Mouse (Mus musculus) limb, embryonic 12.5 days (tissue): ENCODE measurements around the gene Cadm1. TPM values are rescaled to one million over a fixed set of nuclear protein-coding genes. Genes with fewer than 3 reads are reported as not detected.
A peak's percentile ranks its signal among the peaks of the same experiment; 100 is the strongest.

Source experiments
- ATAC-seq: fragments of 200-750 bp; cut with Nextera tagmentation; 2 replicates; pipeline ENCODE4 v1.8.0; 2017; ENCODE audit warnings: low read depth, moderate TSS enrichment; ENCODE audit not compliant: insufficient number of reproducible peaks, insufficient read depth, low FRiP score, low TSS enrichment
- H3K27ac ChIP-seq: fragments of 300-500 bp; sonication (generic); 2 replicates; pipeline ENCODE4 v1.5.1; 2016; ENCODE audit warnings: mild to moderate bottlenecking, moderate library complexity
- H3K27me3 ChIP-seq: fragments of 300-500 bp; sonication (generic); 2 replicates; pipeline ENCODE4 v1.6.1; 2016; ENCODE audit warnings: mild to moderate bottlenecking, moderate library complexity
- H3K36me3 ChIP-seq: fragments of 300-500 bp; sonication (generic); 2 replicates; pipeline ENCODE4 v1.6.1; 2016; ENCODE audit warnings: mild to moderate bottlenecking, moderate library complexity
- H3K4me1 ChIP-seq: fragments of 300-500 bp; sonication (generic); replicated peaks from 2 replicates; pipeline ENCODE4 v1.6.1; 2016
- H3K4me2 ChIP-seq: fragments of 300-500 bp; sonication (generic); 2 replicates; pipeline ENCODE4 v1.6.1; 2016; ENCODE audit warnings: mild to moderate bottlenecking, moderate library complexity
- H3K4me3 ChIP-seq: fragments of 300-500 bp; sonication (generic); replicated peaks from 2 replicates; pipeline ENCODE4 v1.5.1; 2016; ENCODE audit warnings: mild to moderate bottlenecking
- H3K9ac ChIP-seq: fragments of 300-500 bp; sonication (generic); replicated peaks from 2 replicates; pipeline ENCODE4 v1.6.1; 2016; ENCODE audit warnings: mild to moderate bottlenecking, moderate library complexity
- H3K9me3 ChIP-seq: fragments of 300-500 bp; sonication (generic); 2 replicates; pipeline ENCODE4 v1.6.1; 2016; ENCODE audit warnings: mild to moderate bottlenecking, moderate library complexity
- WGBS: fragments of 180-500 bp; shearing (Covaris S2); methylation state at CpG from one replicate; pipeline ENCODE4 v1.1.7; 2016; 5-methylcytosine and 5-hydroxymethylcytosine counted together
- polyA plus RNA-seq: library from polyadenylated mRNA; unstranded; fragments of >200 nt; fragmentation: Nextera tagmentation; extraction: Ambion mirVana; gene quantifications from 2 replicates; pipeline ENCODE4 v1.2.1, GENCODE M21; 2016

Gene Cadm1
- polyA plus RNA-seq, 1 experiment from 2014 or later, result 46.6 TPM

DNA sequence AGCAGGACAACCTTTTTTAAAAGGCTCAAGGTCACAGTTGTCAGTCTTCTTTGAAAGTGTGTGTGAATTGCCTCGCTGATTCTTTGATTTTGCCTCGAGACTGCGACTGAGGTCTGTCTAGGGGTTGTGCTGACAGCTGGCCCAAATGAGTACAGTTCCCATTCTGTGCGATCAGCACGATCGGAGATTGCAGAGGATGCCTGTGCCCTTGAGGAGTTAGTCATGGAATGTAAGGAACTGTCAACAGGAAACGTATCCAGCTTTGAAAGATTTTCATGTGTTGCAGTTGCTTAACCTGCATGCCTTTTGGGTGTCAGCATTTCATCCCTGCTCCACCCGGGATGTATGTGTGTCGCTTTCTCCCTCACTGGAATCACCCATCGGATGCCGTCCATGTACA lies 141.6 kb downstream of the Cadm1 start:
- Histone ChIP-seq H3K9ac (no peak overlapping the region), H3K4me1 (peaks cover 40% of the 10 kb centered on the region), H3K27ac (no peak overlapping the region), H3K4me2 (no peak overlapping the region), H3K36me3 (no peaks in the 10 kb centered on the region), H3K27me3 (no peaks in the 10 kb centered on the region), H3K9me3 (no peaks in the 10 kb centered on the region), H3K4me3 (no peak overlapping the region)
- WGBS, result 61% methylated on average over 11 of the region's 11 CpGs
- ATAC-seq, result no peak

DNA sequence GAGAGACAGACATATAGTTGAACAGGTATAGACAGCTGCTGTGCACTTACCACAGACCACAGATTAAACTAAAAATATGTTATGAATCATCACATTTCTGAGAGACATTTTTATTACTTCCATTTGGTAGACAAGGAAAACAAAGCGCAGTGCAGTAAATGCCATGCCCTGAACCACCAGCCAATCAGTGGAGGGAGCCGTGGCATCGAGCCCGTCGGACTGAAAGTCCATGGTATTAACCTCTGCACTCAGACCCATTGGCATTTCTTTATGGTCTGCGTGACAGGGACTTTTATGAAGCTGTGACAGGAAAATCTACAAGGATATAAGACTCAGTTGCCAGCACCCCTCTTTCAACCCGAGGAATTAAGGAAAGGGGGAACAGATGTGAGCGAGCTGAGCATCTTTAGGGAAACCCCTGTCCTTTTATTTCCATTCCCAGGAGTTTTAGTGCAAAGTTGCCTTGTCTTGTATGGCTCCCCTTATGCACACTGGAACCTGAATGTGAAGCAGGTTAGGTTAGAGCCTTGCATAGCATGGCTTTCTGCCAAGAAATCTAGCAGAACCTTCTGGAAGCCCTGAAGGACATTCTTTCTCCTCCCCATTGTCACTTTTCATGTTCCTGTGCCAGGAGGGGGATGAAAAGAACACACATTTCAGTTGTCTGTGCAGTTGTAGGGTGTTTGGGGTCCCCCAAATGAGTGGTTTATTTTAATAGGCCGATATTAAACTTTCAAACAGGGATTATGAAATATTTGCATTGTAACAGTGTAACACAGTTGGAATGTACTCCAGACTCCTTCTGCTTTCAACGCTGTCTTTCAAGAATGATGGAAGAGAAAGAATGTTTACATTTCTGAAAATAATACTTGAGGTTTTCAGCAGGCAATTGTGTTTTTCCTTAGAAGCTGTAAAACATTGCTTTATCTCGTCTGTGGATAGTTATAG lies 145.1 kb downstream of the Cadm1 start:
- Histone ChIP-seq H3K27ac (peak overlapping the region; percentile 60; the same call in 1 of the 2 replicates), H3K9me3 (no peaks in the 10 kb centered on the region), H3K27me3 (no peaks in the 10 kb centered on the region), H3K9ac (no peak overlapping the region), H3K36me3 (no peaks in the 10 kb centered on the region), H3K4me3 (no peak overlapping the region), H3K4me1 (peaks cover 40% of the 10 kb centered on the region), H3K4me2 (no peak overlapping the region)
- 61% methylated on average over 11 of the region's 11 CpGs for WGBS
- no peak for ATAC-seq

DNA sequence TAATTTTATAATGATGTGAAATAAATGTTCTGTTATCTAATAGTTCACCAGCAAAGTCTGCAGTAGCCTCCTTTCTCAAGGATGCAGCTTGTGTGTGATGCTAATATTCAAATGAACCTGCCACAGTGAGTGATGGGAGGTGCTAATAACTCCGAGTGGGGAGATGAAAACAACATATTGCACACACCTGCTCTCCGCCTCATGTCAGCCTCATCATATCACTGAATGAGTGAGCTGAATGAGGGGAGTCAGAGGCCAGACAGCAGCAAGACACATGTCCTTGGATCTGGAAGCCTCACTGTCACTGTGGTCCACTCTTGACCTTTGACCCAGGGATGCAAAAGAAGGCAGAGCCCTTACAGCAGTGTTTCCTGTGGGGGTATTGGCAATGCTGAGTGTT lies 156.9 kb downstream of the Cadm1 start:
- peaks cover 4% of the 10 kb centered on the region; the same call in 1 of the 2 replicates for H3K27me3 ChIP-seq
- no peak overlapping the region for H3K4me3 ChIP-seq
- no peak overlapping the region for H3K4me2 ChIP-seq
- ATAC-seq, result no peak
- H3K9me3 ChIP-seq, result no peaks in the 10 kb centered on the region
- no peak overlapping the region for H3K27ac ChIP-seq
- no peaks in the 10 kb centered on the region for H3K36me3 ChIP-seq
- 86% methylated on average over 2 of the region's 2 CpGs for WGBS
- H3K9ac ChIP-seq, result no peak overlapping the region
- H3K4me1 ChIP-seq, result peaks cover 40% of the 10 kb centered on the region

DNA sequence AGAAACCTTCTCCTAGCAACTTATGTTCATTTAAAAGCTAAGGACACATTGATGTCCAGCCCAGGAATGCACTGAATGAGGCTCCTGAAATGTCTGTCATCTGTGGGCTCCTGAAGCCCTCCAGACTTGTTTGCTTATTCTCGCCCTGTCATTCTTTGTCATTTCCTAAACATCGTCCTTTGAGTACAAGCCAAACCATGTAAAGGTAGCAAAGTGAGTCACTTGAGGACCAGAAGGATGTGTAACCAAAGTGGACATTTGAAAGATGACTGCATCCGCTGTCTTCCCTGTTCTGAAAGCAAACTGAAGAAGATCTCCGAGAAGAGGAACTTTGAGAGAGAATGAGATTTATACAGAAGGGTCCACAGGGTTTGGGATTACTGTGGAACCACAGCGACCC lies 157.6 kb downstream of the Cadm1 start:
- Histone ChIP-seq H3K4me2 (no peak overlapping the region), H3K9me3 (no peaks in the 10 kb centered on the region), H3K4me3 (no peak overlapping the region), H3K27ac (no peak overlapping the region), H3K9ac (no peak overlapping the region), H3K4me1 (peaks cover 33% of the 10 kb centered on the region), H3K36me3 (no peaks in the 10 kb centered on the region), H3K27me3 (peaks cover 4% of the 10 kb centered on the region; the same call in 1 of the 2 replicates)
- WGBS, result 93% methylated on average over 5 of the region's 5 CpGs
- no peak for ATAC-seq

DNA sequence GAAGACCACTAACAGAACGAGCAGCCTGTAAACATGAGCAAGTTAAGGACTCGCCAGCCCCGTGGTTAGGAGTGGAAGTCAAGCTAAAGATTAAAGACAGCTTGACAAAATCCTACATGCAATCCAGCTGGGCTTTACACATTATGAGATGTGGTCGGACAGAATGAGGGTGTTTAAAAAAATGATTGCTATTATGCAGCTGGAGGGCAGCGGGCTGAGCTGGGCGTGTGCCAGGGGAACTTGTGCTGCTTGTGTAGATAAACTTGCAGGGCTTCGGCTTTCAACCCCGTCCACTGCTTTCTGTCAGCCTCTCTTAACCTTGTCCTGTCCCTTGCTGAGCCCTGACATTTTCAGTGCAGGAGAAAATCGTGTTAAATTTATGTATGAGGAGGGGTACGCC lies 158.3 kb downstream of the Cadm1 start:
- 24% methylated on average over 10 of the region's 10 CpGs for WGBS
- Histone ChIP-seq H3K4me1 (peaks cover 27% of the 10 kb centered on the region), H3K9me3 (no peaks in the 10 kb centered on the region), H3K9ac (no peak overlapping the region), H3K4me3 (no peak overlapping the region), H3K36me3 (no peaks in the 10 kb centered on the region), H3K4me2 (peak overlapping the region; percentile 31), H3K27me3 (peaks cover 4% of the 10 kb centered on the region; the same call in 1 of the 2 replicates), H3K27ac (peak overlapping the region; percentile 42; the same call in 1 of the 2 replicates)
- ATAC-seq, result no peak

DNA sequence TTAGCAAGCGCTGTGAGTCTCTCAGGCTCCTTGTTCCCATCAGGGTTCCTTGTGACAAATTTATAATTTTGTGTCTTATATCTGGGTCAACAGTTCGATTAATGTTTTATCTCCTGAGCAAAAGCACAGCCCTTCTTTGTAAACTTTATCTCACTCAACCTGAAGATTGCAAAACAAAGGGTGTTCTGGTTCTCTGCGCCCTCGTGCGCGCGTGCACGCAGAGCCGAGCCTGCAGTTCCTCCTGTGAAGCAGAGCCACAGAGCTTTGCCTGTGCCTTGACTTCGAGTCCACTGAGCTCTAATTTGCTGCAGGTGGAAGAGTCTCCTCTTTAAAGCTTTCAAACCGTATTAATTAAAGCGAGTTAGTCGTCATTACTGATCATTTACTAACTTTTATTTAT lies 162.9 kb downstream of the Cadm1 start:
- no peaks in the 10 kb centered on the region for H3K9me3 ChIP-seq
- no peak overlapping the region for H3K27ac ChIP-seq
- H3K36me3 ChIP-seq, result no peaks in the 10 kb centered on the region
- H3K9ac ChIP-seq, result no peak overlapping the region
- H3K27me3 ChIP-seq, result peaks cover 4% of the 10 kb centered on the region; the same call in 1 of the 2 replicates
- H3K4me3 ChIP-seq, result no peak overlapping the region
- no peak for ATAC-seq
- peaks cover 12% of the 10 kb centered on the region for H3K4me1 ChIP-seq
- WGBS, result 42% methylated on average over 13 of the region's 13 CpGs
- H3K4me2 ChIP-seq, result no peak overlapping the region

DNA sequence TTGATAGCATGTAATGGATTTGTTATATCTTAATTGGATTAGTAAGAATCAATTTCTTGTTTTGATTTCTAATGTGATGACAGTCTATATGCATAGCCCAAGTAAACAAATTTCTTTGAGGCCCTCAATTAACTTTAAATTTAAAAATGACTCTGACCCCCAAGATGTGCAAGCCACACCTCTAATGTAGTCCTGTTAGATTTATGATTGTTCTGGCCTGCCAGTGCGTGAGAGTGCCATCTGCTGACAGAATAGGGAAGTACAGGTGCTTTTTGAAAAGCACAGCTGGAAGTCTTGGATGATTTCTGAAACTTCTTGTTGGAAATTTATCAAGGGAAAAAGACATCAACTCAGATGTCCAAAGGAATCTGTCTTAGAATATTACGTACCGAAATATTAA lies 169.1 kb downstream of the Cadm1 start:
- H3K4me3 ChIP-seq, result no peak overlapping the region
- no peak overlapping the region for H3K4me2 ChIP-seq
- H3K36me3 ChIP-seq, result no peaks in the 10 kb centered on the region
- H3K27me3 ChIP-seq, result peaks cover 3% of the 10 kb centered on the region; the same call in 1 of the 2 replicates
- no peak overlapping the region for H3K27ac ChIP-seq
- H3K4me1 ChIP-seq, result no peaks in the 10 kb centered on the region
- no peaks in the 10 kb centered on the region for H3K9me3 ChIP-seq
- H3K9ac ChIP-seq, result no peak overlapping the region
- no peak for ATAC-seq
- WGBS, result 50% methylated on average over 3 of the region's 3 CpGs

DNA sequence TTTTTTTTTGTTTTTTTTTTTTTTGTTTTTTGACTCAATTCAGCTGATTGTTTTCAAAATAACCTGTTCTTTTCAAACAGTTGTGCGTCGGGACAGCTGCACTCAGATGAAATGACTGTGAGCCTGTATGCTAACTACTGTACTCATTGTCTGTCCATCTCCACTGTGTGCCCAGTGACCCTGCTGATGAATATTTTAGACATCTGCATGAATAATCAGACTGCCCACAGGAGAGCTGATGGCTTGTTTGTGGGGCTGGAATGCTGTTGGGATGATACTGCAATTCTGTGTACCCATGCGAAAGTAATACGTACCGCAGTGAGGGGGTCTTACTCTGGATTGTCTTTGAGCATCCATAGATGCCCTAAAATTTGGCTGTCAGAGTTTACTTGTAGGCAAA lies 170.0 kb downstream of the Cadm1 start:
- WGBS, result 99% methylated on average over 5 of the region's 5 CpGs
- Histone ChIP-seq H3K9me3 (no peaks in the 10 kb centered on the region), H3K36me3 (no peaks in the 10 kb centered on the region), H3K4me1 (no peaks in the 10 kb centered on the region), H3K27ac (no peak overlapping the region), H3K4me2 (no peak overlapping the region), H3K27me3 (peaks cover 3% of the 10 kb centered on the region; the same call in 1 of the 2 replicates), H3K4me3 (no peak overlapping the region), H3K9ac (no peak overlapping the region)
- ATAC-seq, result no peak

DNA sequence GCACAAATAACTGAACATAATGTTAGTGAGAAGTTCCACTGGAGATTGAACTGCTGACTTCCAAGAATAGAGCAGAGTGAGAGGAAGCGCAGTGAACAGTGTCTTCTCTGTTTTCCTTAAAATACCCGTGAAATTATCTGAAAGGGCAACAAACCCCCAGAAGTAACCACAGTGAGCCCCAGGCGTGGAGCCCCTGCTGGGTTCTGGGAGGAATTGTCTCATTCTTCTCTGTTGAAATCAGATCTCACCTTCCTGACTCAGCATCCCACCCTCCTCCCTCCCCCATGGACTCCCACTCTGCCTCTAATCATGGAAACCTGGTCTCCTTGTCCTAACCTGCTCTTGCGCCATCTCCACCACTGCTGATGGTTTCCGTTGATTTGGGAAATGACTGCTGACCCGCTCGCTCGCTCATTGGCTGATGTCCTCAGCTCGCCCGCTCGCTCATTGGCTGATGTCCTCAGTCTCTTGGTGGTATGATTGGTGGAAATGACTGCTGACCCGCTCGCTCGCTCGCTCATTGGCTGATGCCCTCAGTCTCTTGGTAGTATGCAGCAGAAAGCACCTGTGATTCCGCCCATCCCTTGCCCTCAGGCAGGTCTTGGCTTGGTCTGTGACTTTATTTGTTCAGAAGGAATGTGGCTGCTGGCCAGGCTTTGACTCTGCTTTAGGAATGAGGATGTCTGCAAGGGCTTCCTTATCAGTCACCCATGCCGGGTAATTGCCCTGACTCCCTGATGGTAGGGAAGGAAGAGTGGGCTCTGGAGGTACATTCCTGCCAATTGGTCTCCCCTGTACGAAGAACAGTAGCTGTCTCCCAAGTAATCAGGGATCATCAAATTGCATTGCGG lies 173.3 kb downstream of the Cadm1 start:
- Histone ChIP-seq H3K4me3 (no peak overlapping the region), H3K9me3 (no peaks in the 10 kb centered on the region), H3K27ac (no peak overlapping the region), H3K27me3 (peaks cover 5% of the 10 kb centered on the region; the same call in 1 of the 2 replicates), H3K4me2 (no peak overlapping the region), H3K36me3 (no peaks in the 10 kb centered on the region), H3K4me1 (peaks cover 6% of the 10 kb centered on the region; the same call in 1 of the 2 replicates), H3K9ac (no peak overlapping the region)
- ATAC-seq, result no peak
- 92% methylated on average over 19 of the region's 19 CpGs for WGBS

DNA sequence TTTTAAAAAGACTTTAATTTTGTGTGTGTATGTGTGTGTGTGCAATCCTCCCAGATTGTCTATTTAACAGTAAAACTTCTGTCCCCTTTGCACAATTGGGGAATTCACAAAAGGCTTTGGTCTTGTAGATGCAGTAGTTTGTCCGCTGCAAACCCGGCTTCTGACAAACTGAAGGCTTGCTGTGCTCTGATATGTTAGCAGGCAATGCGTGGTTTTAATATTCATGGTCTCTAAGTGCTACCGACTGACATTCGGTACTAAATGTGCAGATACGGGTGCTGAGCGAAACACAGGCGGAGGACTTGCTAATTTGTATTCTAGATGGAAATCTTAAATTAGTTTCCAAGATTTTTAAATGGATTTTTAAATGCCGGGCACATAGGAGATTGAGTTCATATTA lies 176.4 kb downstream of the Cadm1 start:
- Histone ChIP-seq H3K4me1 (peaks cover 6% of the 10 kb centered on the region; the same call in 1 of the 2 replicates), H3K4me2 (no peak overlapping the region), H3K27me3 (peaks cover 2% of the 10 kb centered on the region; the same call in 1 of the 2 replicates), H3K9me3 (peaks cover 5% of the 10 kb centered on the region; the same call in 1 of the 2 replicates), H3K4me3 (no peak overlapping the region), H3K36me3 (no peaks in the 10 kb centered on the region), H3K27ac (no peak overlapping the region), H3K9ac (no peak overlapping the region)
- no peak for ATAC-seq
- 88% methylated on average over 9 of the region's 9 CpGs for WGBS

DNA sequence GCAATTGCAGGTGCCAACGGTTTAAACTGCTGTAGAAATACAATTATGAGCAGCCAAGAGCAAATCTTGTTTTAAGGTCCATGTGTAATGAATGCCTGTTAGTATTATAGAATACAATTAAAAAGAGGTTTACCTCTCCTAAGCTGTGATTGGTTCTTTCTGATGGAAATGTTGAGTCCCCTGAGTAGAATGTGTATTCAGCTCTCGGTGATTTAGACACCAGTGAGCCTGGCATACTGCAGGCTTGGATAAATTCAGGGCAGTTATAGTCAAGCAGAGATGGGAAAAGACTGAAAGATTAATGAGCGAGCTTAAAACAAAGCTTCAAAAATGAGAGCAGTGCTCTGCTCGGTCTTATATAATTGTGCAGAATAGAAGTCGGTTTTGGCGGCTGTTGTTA lies 177.4 kb downstream of the Cadm1 start:
- no peaks in the 10 kb centered on the region for H3K36me3 ChIP-seq
- H3K9ac ChIP-seq, result no peak overlapping the region
- no peak overlapping the region for H3K4me2 ChIP-seq
- WGBS, result 73% methylated on average over 6 of the region's 6 CpGs
- ATAC-seq, result no peak
- peaks cover 6% of the 10 kb centered on the region; the same call in 1 of the 2 replicates for H3K4me1 ChIP-seq
- H3K27me3 ChIP-seq, result peaks cover 2% of the 10 kb centered on the region; the same call in 1 of the 2 replicates
- H3K27ac ChIP-seq, result no peak overlapping the region
- H3K9me3 ChIP-seq, result peaks cover 5% of the 10 kb centered on the region; the same call in 1 of the 2 replicates
- no peak overlapping the region for H3K4me3 ChIP-seq
